Mouse (Mus musculus): ENCODE results near the gene Rims1. TPM values are rescaled to one million over a fixed set of nuclear protein-coding genes. Genes with fewer than 3 reads are reported as not detected.

Rims1 gene
- total RNA-seq, 2 experiments from 2014 or later, result 344 to 382 TPM

GRCm38 (mm10) chr1:22721706-22722105 lies 84.1 kb downstream of the Rims1 start:
- intact Hi-C loops (cut with DNase I), result no loop called here
- DNase-seq (ENCODE audit: low spot score in 2 of 2), result no peak

GRCm38 (mm10) chr1:22720714-22721113 lies 85.1 kb downstream of the Rims1 start:
- intact Hi-C loops (cut with DNase I), result no loop called here
- DNase-seq (ENCODE audit: low spot score in 2 of 2), result no peak

- DNase-seq (ENCODE audit: low spot score in 2 of 2), result no peak
- intact Hi-C loops (cut with DNase I), result no loop called here
Measured at GRCm38 (mm10) chr1:22709461-22709860, 96.3 kb downstream of the Rims1 start.

GRCm38 (mm10) chr1:22695046-22695445 lies 110.7 kb downstream of the Rims1 start:
- DNase-seq (ENCODE audit: low spot score in 2 of 2), result no peak
- intact Hi-C loops (cut with DNase I), result no loop called here

GRCm38 (mm10) chr1:22694514-22694913 lies 111.3 kb downstream of the Rims1 start:
- intact Hi-C loops (cut with DNase I), result no loop called here

GRCm38 (mm10) chr1:22683455-22683854 lies 122.3 kb downstream of the Rims1 start:
- intact Hi-C loops (cut with DNase I), result no loop called here
- DNase-seq (ENCODE audit: low spot score in 2 of 2), result no peak

More at GRCm38 (mm10) chr1:22694514-22694913, 111.3 kb downstream of the Rims1 start:
- DNase-seq (ENCODE audit: low spot score in 2 of 2), result no peak

GRCm38 (mm10) chr1:22664196-22664595 lies 141.6 kb downstream of the Rims1 start:
- DNase-seq (ENCODE audit: low spot score in 2 of 2), result no peak
- intact Hi-C loops (cut with DNase I), result loop anchor here (5.0 kb wide), 1 partner anchor 138 kb away; no protein-coding TSS in a partner anchor

GRCm38 (mm10) chr1:22661825-22662224 lies 144.0 kb downstream of the Rims1 start:
- DNase-seq (ENCODE audit: low spot score in 2 of 2), result no peak
- intact Hi-C loops (cut with DNase I), result loop anchor here (5.0 kb wide), 1 partner anchor 140 kb away; no protein-coding TSS in a partner anchor

GRCm38 (mm10) chr1:22655983-22656382 lies 149.8 kb downstream of the Rims1 start:
- intact Hi-C loops (cut with DNase I), result no loop called here

GRCm38 (mm10) chr1:22654903-22655302 lies 150.9 kb downstream of the Rims1 start:
- intact Hi-C loops (cut with DNase I), result no loop called here
- DNase-seq (ENCODE audit: low spot score in 2 of 2), result peak; percentile 32 to 37

More at GRCm38 (mm10) chr1:22655983-22656382, 149.8 kb downstream of the Rims1 start:
- DNase-seq (ENCODE audit: low spot score in 2 of 2), result peak in 1 of 2 experiments; percentile 58

- intact Hi-C loops (cut with DNase I), result no loop called here
- DNase-seq (ENCODE audit: low spot score in 2 of 2), result no peak
Measured at GRCm38 (mm10) chr1:22650588-22650987, 155.2 kb downstream of the Rims1 start.

- intact Hi-C loops (cut with DNase I), result no loop called here
- DNase-seq (ENCODE audit: low spot score in 2 of 2), result no peak
Measured at GRCm38 (mm10) chr1:22649432-22649831, 156.4 kb downstream of the Rims1 start.

GRCm38 (mm10) chr1:22645257-22645656 lies 160.5 kb downstream of the Rims1 start:
- intact Hi-C loops (cut with DNase I), result no loop called here
- DNase-seq (ENCODE audit: low spot score in 2 of 2), result no peak

GRCm38 (mm10) chr1:22640568-22640967 lies 165.2 kb downstream of the Rims1 start:
- intact Hi-C loops (cut with DNase I), result no loop called here

GRCm38 (mm10) chr1:22639702-22640101 lies 166.1 kb downstream of the Rims1 start:
- no peak for DNase-seq (ENCODE audit: low spot score in 2 of 2)
- intact Hi-C loops (cut with DNase I), result no loop called here

More at GRCm38 (mm10) chr1:22640568-22640967, 165.2 kb downstream of the Rims1 start:
- peak in 1 of 2 experiments; percentile 44 for DNase-seq (ENCODE audit: low spot score in 2 of 2)

GRCm38 (mm10) chr1:22633871-22634270 lies 171.9 kb downstream of the Rims1 start:
- intact Hi-C loops (cut with DNase I), result no loop called here
- DNase-seq (ENCODE audit: low spot score in 2 of 2), result no peak

GRCm38 (mm10) chr1:22632551-22632950 lies 173.2 kb downstream of the Rims1 start:
- intact Hi-C loops (cut with DNase I), result no loop called here
- DNase-seq (ENCODE audit: low spot score in 2 of 2), result no peak

GRCm38 (mm10) chr1:22631991-22632390 lies 173.8 kb downstream of the Rims1 start:
- intact Hi-C loops (cut with DNase I), result no loop called here
- no peak for DNase-seq (ENCODE audit: low spot score in 2 of 2)

- intact Hi-C loops (cut with DNase I), result loop anchor here (10.0 kb wide), 1 partner anchor 436 kb away; no protein-coding TSS in a partner anchor
- no peak for DNase-seq (ENCODE audit: low spot score in 2 of 2)
Measured at GRCm38 (mm10) chr1:22629011-22629410, 176.8 kb downstream of the Rims1 start.

- peak in 1 of 2 experiments; percentile 14 for DNase-seq (ENCODE audit: low spot score in 2 of 2)
- intact Hi-C loops (cut with DNase I), result loop anchor here (10.0 kb wide), 1 partner anchor 438 kb away; no protein-coding TSS in a partner anchor
Measured at GRCm38 (mm10) chr1:22627013-22627412, 178.8 kb downstream of the Rims1 start.

- peak in 1 of 2 experiments; percentile 20 for DNase-seq (ENCODE audit: low spot score in 2 of 2)
- intact Hi-C loops (cut with DNase I), result loop anchor here (10.0 kb wide), 1 partner anchor 439 kb away; no protein-coding TSS in a partner anchor
Measured at GRCm38 (mm10) chr1:22626295-22626694, 179.5 kb downstream of the Rims1 start.
